Mouse (Mus musculus) forebrain, embryonic 11.5 days (tissue): ENCODE measurements around the gene Cpne1. TPM values are rescaled to one million over a fixed set of nuclear protein-coding genes. Genes with fewer than 3 reads are reported as not detected.
A peak's percentile ranks its signal among the peaks of the same experiment; 100 is the strongest.

Experiments used
- ATAC-seq: fragments of 200-750 bp; cut with Nextera tagmentation; replicated peaks from 2 replicates; pipeline ENCODE4 v1.8.0; 2017; ENCODE audit warnings: moderate TSS enrichment; ENCODE audit not compliant: low FRiP score
- DNase-seq: peaks from one replicate; pipeline ENCODE4 v3.0.0-alpha.2; 2017; ENCODE audit warnings: low spot score
- H3K27ac ChIP-seq: fragments of 300-500 bp; sonication (generic); 2 replicates; pipeline ENCODE4 v1.5.1; 2014; ENCODE audit warnings: low read depth, low read length
- H3K27me3 ChIP-seq: fragments of 300-500 bp; sonication (generic); 2 replicates; pipeline ENCODE4 v1.6.1; 2014; ENCODE audit warnings: mild to moderate bottlenecking, low read length, mixed read lengths; ENCODE audit not compliant: control insufficient read depth, insufficient read depth
- H3K36me3 ChIP-seq: fragments of 300-500 bp; sonication (generic); 2 replicates; pipeline ENCODE4 v1.6.1; 2014; ENCODE audit warnings: mild to moderate bottlenecking, low read length, moderate library complexity, mixed read lengths; ENCODE audit not compliant: control insufficient read depth, insufficient read depth
- H3K4me1 ChIP-seq: fragments of 300-500 bp; sonication (generic); replicated peaks from 2 replicates; pipeline ENCODE4 v1.6.1; 2014; ENCODE audit warnings: low read length, mixed read lengths; ENCODE audit not compliant: control insufficient read depth, insufficient read depth
- H3K4me2 ChIP-seq: fragments of 300-500 bp; sonication (generic); 2 replicates; pipeline ENCODE4 v1.6.1; 2014; ENCODE audit warnings: low read depth, mild to moderate bottlenecking, low read length, moderate library complexity, mixed read lengths; ENCODE audit not compliant: severe bottlenecking
- H3K4me3 ChIP-seq: fragments of 300-500 bp; sonication (generic); 2 replicates; pipeline ENCODE4 v1.5.1; 2014; ENCODE audit warnings: low read depth, low read length
- H3K9ac ChIP-seq: fragments of 300-500 bp; sonication (generic); 2 replicates; pipeline ENCODE4 v1.6.1; 2014; ENCODE audit warnings: low read length
- H3K9me3 ChIP-seq: fragments of 300-500 bp; sonication (generic); 2 replicates; pipeline ENCODE4 v1.6.1; 2016; ENCODE audit warnings: low read length, mixed read lengths; ENCODE audit not compliant: control insufficient read depth
- WGBS: fragments of 180-500 bp; shearing (Covaris S2); extraction: QIAGEN DNeasy Blood & Tissue Kit; methylation state at CpG from one replicate; pipeline ENCODE4 v1.1.7; 2014; 5-methylcytosine and 5-hydroxymethylcytosine counted together
- polyA plus RNA-seq: library from polyadenylated mRNA; unstranded; fragments of >200 nt; fragmentation: Nextera tagmentation; extraction: Ambion mirVana; gene quantifications from 2 replicates; pipeline ENCODE4 v1.2.1, GENCODE M21; 2014

Gene Cpne1
- polyA plus RNA-seq, 1 experiment from 2014 or later = 58.8 TPM

- Histone ChIP-seq H3K4me3 (no peak overlapping the region), H3K27ac (no peak overlapping the region), H3K36me3 (peaks cover 37% of the 10 kb centered on the region), H3K4me1 (no peaks in the 10 kb centered on the region), H3K9me3 (no peaks in the 10 kb centered on the region), H3K9ac (no peak overlapping the region), H3K4me2 (no peak overlapping the region), H3K27me3 (no peaks in the 10 kb centered on the region)
- WGBS = 97% methylated on average over 15 of the region's 15 CpGs
- no peak for ATAC-seq
- no peak for DNase-seq
Observed at GRCm38 (mm10) chr2:156073725-156074124, 38.0 kb downstream of the Cpne1 start.

- Histone ChIP-seq H3K36me3 (peaks cover 23% of the 10 kb centered on the region), H3K4me2 (no peak overlapping the region), H3K9ac (no peak overlapping the region), H3K9me3 (no peaks in the 10 kb centered on the region), H3K27me3 (no peaks in the 10 kb centered on the region), H3K4me1 (peaks cover 2% of the 10 kb centered on the region; the same call in 1 of the 2 replicates), H3K4me3 (no peak overlapping the region), H3K27ac (no peak overlapping the region)
- ATAC-seq (no peak), DNase-seq (no peak)
- 96% methylated on average over 10 of the region's 10 CpGs for WGBS
Observed at GRCm38 (mm10) chr2:156071236-156071635, 40.5 kb downstream of the Cpne1 start.

- Histone ChIP-seq H3K4me2 (no peak overlapping the region), H3K9ac (no peak overlapping the region), H3K27ac (no peak overlapping the region), H3K4me1 (peaks cover 11% of the 10 kb centered on the region; the same call in 1 of the 2 replicates), H3K36me3 (peaks cover 4% of the 10 kb centered on the region; the same call in 1 of the 2 replicates), H3K4me3 (no peak overlapping the region), H3K27me3 (no peaks in the 10 kb centered on the region), H3K9me3 (no peaks in the 10 kb centered on the region)
- DNase-seq = no peak
- 94% methylated on average over 10 of the region's 10 CpGs for WGBS
- ATAC-seq = no peak
Observed at GRCm38 (mm10) chr2:156067916-156068315, 43.8 kb downstream of the Cpne1 start.

GRCm38 (mm10) chr2:156066126-156066525 is 45.6 kb downstream of the Cpne1 start:
- H3K9me3 ChIP-seq = no peaks in the 10 kb centered on the region
- WGBS = 35% methylated on average over 9 of the region's 10 CpGs
- H3K36me3 ChIP-seq = peaks cover 4% of the 10 kb centered on the region; the same call in 1 of the 2 replicates
- H3K4me3 ChIP-seq = peak overlapping the region; percentile 62
- H3K4me1 ChIP-seq = peaks cover 11% of the 10 kb centered on the region; the same call in 1 of the 2 replicates
- peak overlapping the region; percentile 81 for H3K9ac ChIP-seq
- DNase-seq (no peak), ATAC-seq (no peak)
- peak overlapping the region; percentile 93 for H3K4me2 ChIP-seq
- no peak overlapping the region for H3K27ac ChIP-seq
- H3K27me3 ChIP-seq = no peaks in the 10 kb centered on the region

GRCm38 (mm10) chr2:156065099-156066041 is 46.4 kb downstream of the Cpne1 start, which contains the start of gene Spag4:
TSS of gene Spag4 (plus strand) at chr2:156065175.
- no peaks in the 10 kb centered on the region for H3K27me3 ChIP-seq
- under 1% methylated on average over 79 of the region's 81 CpGs for WGBS
- H3K4me3 ChIP-seq = peak within 1 kb of the TSS; percentile 62
- peaks cover 4% of the 10 kb centered on the region; the same call in 1 of the 2 replicates for H3K36me3 ChIP-seq
- DNase-seq (peak; percentile 92), ATAC-seq (peak; percentile 76)
- H3K9ac ChIP-seq = peak within 1 kb of the TSS; percentile 81
- peak within 1 kb of the TSS; percentile 57 for H3K27ac ChIP-seq
- peaks cover 11% of the 10 kb centered on the region; the same call in 1 of the 2 replicates for H3K4me1 ChIP-seq
- H3K4me2 ChIP-seq = peak within 1 kb of the TSS; percentile 93
- H3K9me3 ChIP-seq = no peaks in the 10 kb centered on the region

- H3K36me3 ChIP-seq = no peaks in the 10 kb centered on the region
- WGBS = 82% methylated on average over 9 of the region's 9 CpGs
- ATAC-seq = no peak
- H3K9ac ChIP-seq = no peak within 1 kb of the TSS
- no peaks in the 10 kb centered on the region for H3K9me3 ChIP-seq
- H3K4me2 ChIP-seq = no peak within 1 kb of the TSS
- H3K4me1 ChIP-seq = no peaks in the 10 kb centered on the region
- H3K27me3 ChIP-seq = no peaks in the 10 kb centered on the region
- H3K4me3 ChIP-seq = no peak within 1 kb of the TSS
- no peak within 1 kb of the TSS for H3K27ac ChIP-seq
- no peak for DNase-seq
Observed at GRCm38 (mm10) chr2:156052816-156053215, 58.9 kb downstream of the Cpne1 start, which contains the start of gene Fer1l4. TSS of gene Fer1l4 (minus strand) at chr2:156052947.

GRCm38 (mm10) chr2:156047929-156048328 is 63.8 kb downstream of the Cpne1 start:
- Histone ChIP-seq H3K27ac (no peak overlapping the region), H3K4me2 (peak overlapping the region; percentile 26; the same call in 1 of the 2 replicates), H3K9me3 (no peaks in the 10 kb centered on the region), H3K4me3 (no peak overlapping the region), H3K4me1 (no peaks in the 10 kb centered on the region), H3K27me3 (no peaks in the 10 kb centered on the region; the same call in 1 of the 2 replicates), H3K36me3 (no peaks in the 10 kb centered on the region), H3K9ac (no peak overlapping the region)
- WGBS = 7% methylated on average over 19 of the region's 19 CpGs
- ATAC-seq (no peak), DNase-seq (no peak)

GRCm38 (mm10) chr2:156042903-156043302 is 68.9 kb downstream of the Cpne1 start:
- no peaks in the 10 kb centered on the region for H3K36me3 ChIP-seq

More at GRCm38 (mm10) chr2:156042903-156043302, 68.9 kb downstream of the Cpne1 start:
- WGBS = 79% methylated on average over 8 of the region's 8 CpGs
- H3K9ac ChIP-seq = no peak overlapping the region
- no peak overlapping the region for H3K4me3 ChIP-seq
- ATAC-seq (no peak), DNase-seq (no peak)
- H3K4me1 ChIP-seq = no peaks in the 10 kb centered on the region
- H3K27me3 ChIP-seq = no peaks in the 10 kb centered on the region; the same call in 1 of the 2 replicates
- no peaks in the 10 kb centered on the region for H3K9me3 ChIP-seq
- no peak overlapping the region for H3K4me2 ChIP-seq
- no peak overlapping the region for H3K27ac ChIP-seq
